Mouse (Mus musculus): Measurements from ENCODE around the gene Klhl35. TPM values are rescaled to one million over a fixed set of nuclear protein-coding genes. Genes with fewer than 3 reads are reported as not detected.
"Not testable (repeated sequence)": the region's sequence is repeated elsewhere in the genome, so short reads cannot be mapped to it uniquely, and the experiment has no call there.

Klhl35 gene
- polyA plus RNA-seq, 1 experiment from 2014 or later: 0.09 TPM

GRCm38 (mm10) chr7:99484679-99485078 is 18.9 kb downstream of the Klhl35 start:
- DNase-seq (ENCODE audit: low read depth, low spot score) (no peak), ATAC-seq (no peak)
- TF ChIP-seq CTCF (IDR thresholded peaks at IDR 0.05): no peak
- in situ Hi-C loops (cut with MboI; ENCODE audit: low pct_unique_long_range_greater_than_20kb): loop anchor here (10.0 kb wide), 1 partner anchor 370 kb away; the partner anchor contains the start of gene Xrra1
- ChIA-PET POLR2A (no interaction called here), CTCF (no interaction called here)
- no peaks in the 10 kb centered on the region for H3K27me3 ChIP-seq

GRCm38 (mm10) chr7:99489708-99490107 is 23.9 kb downstream of the Klhl35 start:
- in situ Hi-C loops (cut with MboI; ENCODE audit: low pct_unique_long_range_greater_than_20kb): loop anchor here (10.0 kb wide), 1 partner anchor 365 kb away; the partner anchor contains the start of gene Xrra1
- ATAC-seq: no peak
- no peak for TF ChIP-seq CTCF (IDR thresholded peaks at IDR 0.05)
- DNase-seq (ENCODE audit: low read depth, low spot score): no peak
- CTCF ChIA-PET: interaction anchor here (2.1 kb wide), 1 partner anchor 10 kb away, joined by 7 read pairs; no protein-coding TSS in a partner anchor
- no peaks in the 10 kb centered on the region for H3K27me3 ChIP-seq
- POLR2A ChIA-PET: no interaction called here

DNA sequence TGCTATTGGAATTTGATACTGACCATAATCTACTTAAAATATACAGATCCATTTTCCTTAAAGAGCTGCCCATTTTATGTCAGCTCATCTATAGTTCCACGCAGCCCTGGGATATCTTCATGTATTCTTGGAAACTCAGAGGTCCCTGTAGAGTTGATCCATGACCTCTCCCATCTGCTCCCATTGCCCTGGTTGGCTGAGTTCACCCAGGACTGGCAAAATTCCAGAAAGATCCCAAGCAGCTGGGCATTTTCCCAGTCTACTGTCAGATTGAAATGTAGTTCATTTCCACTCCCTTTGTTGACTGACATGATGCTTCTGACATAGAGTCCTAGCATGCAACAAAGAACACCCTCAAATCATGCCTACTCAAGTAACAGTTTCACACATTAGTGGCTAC is 33.3 kb downstream of the Klhl35 start:
- ChIA-PET POLR2A (no interaction called here), CTCF (interaction anchor here (0.8 to 3.8 kb wide), 7 partner anchors 10 to 211 kb away, joined by 3 to 30 read pairs (median 7); no protein-coding TSS in a partner anchor)
- ATAC-seq (no peak), DNase-seq (ENCODE audit: low read depth, low spot score) (no peak)
- no peak for TF ChIP-seq CTCF (IDR thresholded peaks at IDR 0.05)
- H3K27me3 ChIP-seq: no peaks in the 10 kb centered on the region
- in situ Hi-C loops (cut with MboI; ENCODE audit: low pct_unique_long_range_greater_than_20kb): no loop called here

- ATAC-seq (peak; percentile 54), DNase-seq (ENCODE audit: low read depth, low spot score) (no peak)
- no peaks in the 10 kb centered on the region for H3K27me3 ChIP-seq
- peak; percentile 96 for TF ChIP-seq CTCF (IDR thresholded peaks at IDR 0.05)
- in situ Hi-C loops (cut with MboI; ENCODE audit: low pct_unique_long_range_greater_than_20kb): loop anchor here (5.0 kb wide), 3 partner anchors 57 to 302 kb away; no protein-coding TSS in a partner anchor
- CTCF ChIA-PET: interaction anchor here (0.7 to 3.8 kb wide), 17 partner anchors 10 to 209 kb away, joined by 3 to 30 read pairs (median 4); no protein-coding TSS in a partner anchor
- POLR2A ChIA-PET: no interaction called here
These were observed 34.4 kb downstream of the Klhl35 start for GRCm38 (mm10) chr7:99500201-99500600.

DNA sequence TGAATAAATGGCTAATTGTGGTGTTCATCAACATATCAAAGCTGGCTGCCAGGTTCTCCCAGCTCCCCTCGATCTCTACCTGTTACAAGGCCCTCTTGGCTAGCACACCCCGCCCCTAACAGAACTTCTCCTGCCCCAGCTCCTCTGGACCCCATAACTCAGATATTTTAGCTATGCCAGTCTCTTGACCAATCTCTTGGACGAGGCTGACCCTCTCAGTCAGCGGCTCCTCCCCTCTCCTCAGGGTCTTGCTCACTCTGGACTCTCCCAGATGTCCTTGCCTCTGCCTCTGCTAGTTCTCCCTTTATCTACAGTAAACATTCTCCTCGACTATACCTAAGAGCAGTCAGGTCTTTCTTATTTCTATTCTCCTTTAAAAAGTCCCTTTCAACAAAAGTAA is 34.9 kb downstream of the Klhl35 start:
- ATAC-seq (no peak), DNase-seq (ENCODE audit: low read depth, low spot score) (no peak)
- CTCF ChIA-PET: interaction anchor here (1.0 to 3.8 kb wide), 15 partner anchors 9 to 209 kb away, joined by 3 to 30 read pairs (median 4); no protein-coding TSS in a partner anchor
- no peaks in the 10 kb centered on the region for H3K27me3 ChIP-seq
- in situ Hi-C loops (cut with MboI; ENCODE audit: low pct_unique_long_range_greater_than_20kb): loop anchor here (5.0 kb wide), 3 partner anchors 57 to 302 kb away; no protein-coding TSS in a partner anchor
- TF ChIP-seq CTCF (IDR thresholded peaks at IDR 0.05): no peak
- POLR2A ChIA-PET: no interaction called here

DNA sequence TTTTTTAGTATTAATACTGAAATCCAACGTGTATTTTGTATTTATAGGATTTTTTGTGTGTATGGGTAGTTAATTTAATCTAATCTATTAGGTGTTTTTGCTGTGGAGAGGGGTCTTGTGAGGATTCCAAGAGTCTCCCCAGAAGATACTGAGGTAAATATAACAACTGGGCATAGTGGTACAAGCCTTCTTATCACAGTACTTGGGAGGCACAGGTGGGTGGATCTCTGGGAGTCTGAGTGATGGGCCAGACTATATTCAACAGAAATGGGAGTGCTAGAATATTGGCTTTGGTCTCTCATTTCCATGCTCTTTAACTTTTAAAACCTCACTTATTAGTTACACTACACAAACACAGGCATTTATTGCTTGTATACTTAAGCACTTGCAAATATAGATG is 35.3 kb downstream of the Klhl35 start:
- DNase-seq (ENCODE audit: low read depth, low spot score): no peak
- ChIA-PET CTCF (interaction anchor here (1.0 to 3.8 kb wide), 8 partner anchors 9 to 208 kb away, joined by 4 to 30 read pairs (median 6); no protein-coding TSS in a partner anchor), POLR2A (no interaction called here)
- in situ Hi-C loops (cut with MboI; ENCODE audit: low pct_unique_long_range_greater_than_20kb): loop anchor here (5.0 kb wide), 3 partner anchors 56 to 301 kb away; no protein-coding TSS in a partner anchor
- no peak for ATAC-seq
- no peak for TF ChIP-seq CTCF (IDR thresholded peaks at IDR 0.05)
- H3K27me3 ChIP-seq: no peaks in the 10 kb centered on the region

GRCm38 (mm10) chr7:99504556-99504955 is 38.8 kb downstream of the Klhl35 start:
- in situ Hi-C loops (cut with MboI; ENCODE audit: low pct_unique_long_range_greater_than_20kb): loop anchor here (5.0 kb wide), 3 partner anchors 53 to 298 kb away; no protein-coding TSS in a partner anchor
- TF ChIP-seq CTCF (IDR thresholded peaks at IDR 0.05): no peak
- no peak for DNase-seq (ENCODE audit: low read depth, low spot score)
- no peak for ATAC-seq
- POLR2A ChIA-PET: no interaction called here
- CTCF ChIA-PET: no interaction called here
- no peaks in the 10 kb centered on the region for H3K27me3 ChIP-seq

- H3K27me3 ChIP-seq; in situ Hi-C loops (cut with MboI; ENCODE audit: low pct_unique_long_range_greater_than_20kb); POLR2A ChIA-PET; ATAC-seq; DNase-seq (ENCODE audit: low read depth, low spot score): not testable (repeated sequence)
- CTCF ChIA-PET: interaction anchor here (2.9 kb wide), 1 partner anchor 8 kb away, joined by 12 read pairs; no protein-coding TSS in a partner anchor
These were observed 42.4 kb downstream of the Klhl35 start for GRCm38 (mm10) chr7:99508187-99508586.

GRCm38 (mm10) chr7:99510087-99510501 is 44.3 kb downstream of the Klhl35 start:
- no peak for TF ChIP-seq CTCF (IDR thresholded peaks at IDR 0.05)
- no peak for DNase-seq (ENCODE audit: low read depth, low spot score)
- CTCF ChIA-PET: interaction anchor here (1.9 to 2.9 kb wide), 2 partner anchors 10 to 46 kb away, joined by 6 to 12 read pairs; no protein-coding TSS in a partner anchor
- H3K27me3 ChIP-seq: no peaks in the 10 kb centered on the region
- in situ Hi-C loops (cut with MboI; ENCODE audit: low pct_unique_long_range_greater_than_20kb): no loop called here
- no peak for ATAC-seq
- POLR2A ChIA-PET: no interaction called here

DNA sequence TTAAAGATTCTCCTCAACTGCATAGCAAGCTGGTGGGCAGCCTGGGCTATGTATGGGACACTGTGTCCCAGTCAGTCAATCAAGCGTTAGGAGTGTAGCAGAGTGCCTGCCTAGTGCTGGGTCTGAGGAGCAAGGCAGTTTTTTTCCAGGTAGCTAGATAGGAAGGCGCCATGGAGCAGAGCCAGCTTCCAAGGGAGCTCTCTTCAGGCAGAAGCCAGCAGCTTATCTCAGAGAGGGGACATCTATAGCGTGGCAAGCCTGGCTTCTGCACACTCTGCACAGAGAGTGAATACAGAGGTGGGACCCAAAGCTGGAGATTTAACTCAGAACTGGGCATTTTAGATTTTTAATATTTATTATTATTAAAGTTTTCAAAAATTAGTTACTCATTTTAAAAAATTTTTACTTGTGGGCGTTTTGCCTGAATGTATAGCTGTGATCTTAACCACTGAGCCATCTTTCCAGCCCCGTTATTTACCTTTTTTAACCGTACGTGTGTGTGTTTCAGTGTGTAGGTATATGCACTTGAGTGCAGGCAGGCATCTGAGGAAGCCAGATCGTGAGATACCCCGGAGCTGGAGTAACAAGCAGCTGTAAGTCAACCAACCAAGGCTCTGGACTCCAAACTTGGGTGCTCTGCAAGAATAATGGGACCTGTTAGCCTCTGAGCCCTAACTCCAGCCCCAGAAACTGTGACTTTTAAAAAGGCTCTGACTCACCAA is 50.4 kb downstream of the Klhl35 start:
- no peaks in the 10 kb centered on the region for H3K27me3 ChIP-seq
- CTCF ChIA-PET: no interaction called here
- TF ChIP-seq CTCF (IDR thresholded peaks at IDR 0.05): no peak
- DNase-seq (ENCODE audit: low read depth, low spot score) (no peak), ATAC-seq (no peak)
- POLR2A ChIA-PET: interaction anchor here (0.8 to 1.3 kb wide), 2 partner anchors 8 to 10 kb away, joined by 3 read pairs; no protein-coding TSS in a partner anchor
- in situ Hi-C loops (cut with MboI; ENCODE audit: low pct_unique_long_range_greater_than_20kb): no loop called here

DNA sequence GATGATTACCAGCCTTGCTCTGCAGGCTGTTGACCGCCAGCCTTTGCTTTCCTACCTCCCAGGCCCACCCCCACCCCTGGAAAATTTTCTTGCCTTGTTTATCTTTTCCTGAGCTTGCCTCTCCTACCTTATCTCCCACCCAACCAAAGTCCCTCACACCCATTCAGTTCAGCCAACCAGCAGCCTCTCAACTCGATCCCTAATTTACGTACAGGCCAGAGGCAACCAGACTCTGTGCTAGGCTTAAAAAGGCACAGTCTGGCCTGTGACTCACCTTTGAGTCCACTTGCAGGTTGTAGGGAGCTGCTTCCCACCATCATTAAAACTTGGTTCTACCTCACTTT is 51.0 kb downstream of the Klhl35 start:
- no peak for TF ChIP-seq CTCF (IDR thresholded peaks at IDR 0.05)
- no peak for ATAC-seq
- H3K27me3 ChIP-seq: no peaks in the 10 kb centered on the region
- in situ Hi-C loops (cut with MboI; ENCODE audit: low pct_unique_long_range_greater_than_20kb): no loop called here
- POLR2A ChIA-PET: interaction anchor here (0.6 kb wide), 1 partner anchor 68 kb away, joined by 6 read pairs; no protein-coding TSS in a partner anchor
- CTCF ChIA-PET: no interaction called here
- DNase-seq (ENCODE audit: low read depth, low spot score): no peak
